Mouse (Mus musculus) MEL (cell line): ENCODE results near the gene Alpk1. TPM values are rescaled to one million over a fixed set of nuclear protein-coding genes. Genes with fewer than 3 reads are reported as not detected.

Source experiments
- DNase-seq: peaks from one replicate; pipeline ENCODE4 v3.0.0; 2011; ENCODE audit warnings: low read depth, low spot score
- H3K27ac ChIP-seq: 2 replicates; pipeline ENCODE4 v1.5.1; 2012; ENCODE audit warnings: low read depth, mild to moderate bottlenecking, control low read depth, low read length, moderate library complexity; ENCODE audit not compliant: control insufficient read depth
- H3K27me3 ChIP-seq, 2 experiments: fragments of 150-350 bp in 1 of 2; sonication (generic) in 1 of 2; 2 replicates each; pipeline ENCODE4 v1.6.1; 2012; ENCODE audit warnings: low read length in 2 of 2, mild to moderate bottlenecking in 2 of 2, improper control_type of control experiment in 1 of 2, moderate library complexity in 1 of 2; ENCODE audit not compliant: insufficient read depth in 2 of 2, control insufficient read depth in 1 of 2
- H3K36me3 ChIP-seq, 2 experiments: 2 replicates each; pipeline ENCODE4 v1.6.1; 2012 to 2014; ENCODE audit warnings: low read length in 2 of 2, improper control_type of control experiment in 1 of 2, inconsistent platforms in 1 of 2, mild to moderate bottlenecking in 1 of 2; ENCODE audit not compliant: insufficient read depth in 2 of 2, control insufficient read depth in 1 of 2
- H3K4me1 ChIP-seq, 2 experiments: fragments of 150-350 bp in 1 of 2; sonication (generic) in 1 of 2; 2 replicates each; pipeline ENCODE4 v1.6.1; 2012; ENCODE audit warnings: low read length in 2 of 2, improper control_type of control experiment in 1 of 2, mild to moderate bottlenecking in 1 of 2; ENCODE audit not compliant: insufficient read depth in 2 of 2, control insufficient read depth in 1 of 2
- H3K4me3 ChIP-seq, 2 experiments: fragments of 150-350 bp in 1 of 2; sonication (generic) in 1 of 2; 2 replicates each; pipeline ENCODE4 v1.5.1; 2012; ENCODE audit warnings: low read depth in 2 of 2, low read length in 2 of 2, mild to moderate bottlenecking in 2 of 2, moderate library complexity in 2 of 2, control low read depth in 1 of 2, improper control_type of control experiment in 1 of 2; ENCODE audit not compliant: control insufficient read depth in 1 of 2, insufficient read depth in 1 of 2
- H3K79me2 ChIP-seq: 2 replicates; pipeline ENCODE4 v1.6.1; 2012; ENCODE audit warnings: mild to moderate bottlenecking, low read length, moderate library complexity; ENCODE audit not compliant: control insufficient read depth, poor library complexity, insufficient read depth
- H3K9ac ChIP-seq: 2 replicates; pipeline ENCODE4 v1.6.1; 2012; ENCODE audit warnings: low read depth, mild to moderate bottlenecking, control low read depth, low read length, moderate library complexity; ENCODE audit not compliant: control insufficient read depth, poor library complexity, severe bottlenecking
- H3K9me3 ChIP-seq: fragments of 150-350 bp; sonication (generic); replicated peaks from 2 replicates; pipeline ENCODE4 v1.6.1; 2012; ENCODE audit warnings: mild to moderate bottlenecking, low read length, improper control_type of control experiment, moderate library complexity; ENCODE audit not compliant: insufficient read depth
- BHLHE40 ChIP-seq: IDR thresholded peaks from 2 replicates; pipeline ENCODE4 v1.6.1; 2012; ENCODE audit warnings: low read depth, mild to moderate bottlenecking, inconsistent platforms, low read length, improper control_type of control experiment, borderline replicate concordance
- EP300 ChIP-seq, 2 experiments: IDR thresholded peaks; 2 replicates each; pipeline ENCODE4 v1.6.1; 2011; ENCODE audit warnings: improper control_type of control experiment in 2 of 2, low read length in 2 of 2, low read depth in 1 of 2, mild to moderate bottlenecking in 1 of 2
- GABPA ChIP-seq: IDR thresholded peaks from 2 replicates; pipeline ENCODE4 v1.6.1; 2012; ENCODE audit warnings: low read depth, mild to moderate bottlenecking, inconsistent platforms, low read length, improper control_type of control experiment, moderate library complexity
- GATA1 ChIP-seq: IDR thresholded peaks from 2 replicates; pipeline ENCODE4 v1.6.1; 2011; ENCODE audit warnings: low read depth, low read length, improper control_type of control experiment
- HCFC1 ChIP-seq: IDR thresholded peaks from 2 replicates; pipeline ENCODE4 v1.6.1; 2012; ENCODE audit warnings: low read depth, mild to moderate bottlenecking, inconsistent platforms, low read length, improper control_type of control experiment, moderate library complexity
- JUND ChIP-seq: IDR thresholded peaks from 2 replicates; pipeline ENCODE4 v1.6.1; 2011; ENCODE audit warnings: low read depth, mild to moderate bottlenecking, improper control_type of control experiment, low read length
- MAZ ChIP-seq: IDR thresholded peaks from 2 replicates; pipeline ENCODE4 v1.6.1; 2012; ENCODE audit warnings: low read depth, mild to moderate bottlenecking, inconsistent platforms, low read length, improper control_type of control experiment
- MEF2A ChIP-seq: IDR thresholded peaks from 2 replicates; pipeline ENCODE4 v1.6.1; 2014; ENCODE audit warnings: low read depth, mild to moderate bottlenecking, inconsistent platforms, low read length, improper control_type of control experiment; ENCODE audit not compliant: poor library complexity, insufficient replicate concordance, severe bottlenecking; ENCODE audit errors: extremely low read depth
- NELFE ChIP-seq: IDR thresholded peaks from 2 replicates; pipeline ENCODE4 v1.6.1; 2011; ENCODE audit warnings: low read depth, low read length, improper control_type of control experiment
- POLR2AphosphoS2 ChIP-seq: IDR thresholded peaks from 2 replicates; pipeline ENCODE4 v1.6.1; 2011; ENCODE audit warnings: low read length, improper control_type of control experiment
- SIN3A ChIP-seq: IDR thresholded peaks from 2 replicates; pipeline ENCODE4 v1.6.1; 2012; ENCODE audit warnings: low read length, improper control_type of control experiment, inconsistent platforms
- TAL1 ChIP-seq: IDR thresholded peaks from 2 replicates; pipeline ENCODE4 v1.6.1; 2012; ENCODE audit warnings: mild to moderate bottlenecking, inconsistent platforms, low read length, moderate library complexity, mixed read lengths
- TCF12 ChIP-seq: IDR thresholded peaks from 2 replicates; pipeline ENCODE4 v1.6.1; 2014; ENCODE audit warnings: low read depth, mild to moderate bottlenecking, inconsistent platforms, low read length, improper control_type of control experiment, moderate library complexity
- UBTF ChIP-seq: IDR thresholded peaks from 2 replicates; pipeline ENCODE4 v1.6.1; 2012; ENCODE audit warnings: low read depth, mild to moderate bottlenecking, inconsistent platforms, low read length, improper control_type of control experiment, moderate library complexity, borderline replicate concordance; ENCODE audit not compliant: insufficient read depth
- ZKSCAN1 ChIP-seq: IDR thresholded peaks from 2 replicates; pipeline ENCODE4 v1.6.1; 2012; ENCODE audit warnings: low read depth, mild to moderate bottlenecking, inconsistent platforms, low read length, improper control_type of control experiment, moderate library complexity
- ZNF384 ChIP-seq: IDR thresholded peaks from 2 replicates; pipeline ENCODE4 v1.6.1; 2012; ENCODE audit warnings: low read depth, mild to moderate bottlenecking, inconsistent platforms, low read length, improper control_type of control experiment
- polyA plus RNA-seq, 2 experiments: library from polyadenylated mRNA; stranded (reverse) in 1 of 2; unstranded in 1 of 2; fragments of >175 nt in 1 of 2; fragments of >200 nt in 1 of 2; gene quantifications; 2 replicates each; pipeline versions ENCODE4 v1.2.1 to v1.2.4; 2012; ENCODE audit warnings: low replicate concordance in 2 of 2, low read depth in 1 of 2; ENCODE audit not compliant: insufficient read length in 2 of 2, insufficient read depth in 1 of 2, missing spikeins in 1 of 2
- total RNA-seq: library from RNA; depleted of rRNA; stranded (reverse); fragments of 300-350 nt; gene quantifications from 2 replicates; pipeline ENCODE4 v1.2.3, GENCODE M21; 2012

Gene Alpk1
- total and polyA plus RNA-seq, 3 experiments, result 1.8 to 2.4 TPM; not detected in 1

DNA sequence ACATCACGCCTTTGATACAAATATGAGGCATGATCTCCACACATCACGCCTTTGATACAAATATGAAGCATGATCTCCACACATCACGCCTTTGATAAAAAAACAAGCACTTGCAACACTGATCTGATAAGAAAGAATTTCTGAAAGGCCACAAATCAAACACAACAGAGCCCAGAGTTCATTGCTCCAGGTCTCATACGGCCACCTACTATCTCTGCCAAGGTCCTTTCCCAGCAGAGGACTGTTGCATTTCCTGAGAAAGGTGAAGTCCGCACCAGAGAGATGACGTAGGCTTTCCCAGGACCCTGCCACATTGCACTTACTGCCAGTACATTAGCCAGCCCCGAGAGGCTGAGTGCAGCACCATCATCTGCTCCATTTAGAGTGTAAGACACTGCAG, 28.8 kb upstream of the Alpk1 start:
- H3K9ac ChIP-seq, result no peak overlapping the region
- H3K4me3 ChIP-seq, result no peak overlapping the region
- DNase-seq, result no peak
- no peaks in the 10 kb centered on the region for H3K4me1 ChIP-seq
- no peaks in the 10 kb centered on the region for H3K79me2 ChIP-seq
- no peak overlapping the region for H3K27ac ChIP-seq
- TF ChIP-seq MAZ (no peak), TCF12 (no peak), TAL1 (no peak), UBTF (no peak), SIN3A (no peak), BHLHE40 (no peak), ZNF384 (no peak), HCFC1 (no peak), ZKSCAN1 (no peak), JUND (no peak), MEF2A (no peak)
- H3K9me3 ChIP-seq, result no peaks in the 10 kb centered on the region
- H3K36me3 ChIP-seq, result peaks cover 0 to 15% of the 10 kb centered on the region in 2 experiments; a peak in 3 of 4 replicates
- H3K27me3 ChIP-seq, result no peaks in the 10 kb centered on the region

GRCm38 (mm10) chr3:127807846-127808245, 27.5 kb upstream of the Alpk1 start:
- peaks cover 0 to 13% of the 10 kb centered on the region in 2 experiments; a peak in 3 of 4 replicates for H3K36me3 ChIP-seq

DNA sequence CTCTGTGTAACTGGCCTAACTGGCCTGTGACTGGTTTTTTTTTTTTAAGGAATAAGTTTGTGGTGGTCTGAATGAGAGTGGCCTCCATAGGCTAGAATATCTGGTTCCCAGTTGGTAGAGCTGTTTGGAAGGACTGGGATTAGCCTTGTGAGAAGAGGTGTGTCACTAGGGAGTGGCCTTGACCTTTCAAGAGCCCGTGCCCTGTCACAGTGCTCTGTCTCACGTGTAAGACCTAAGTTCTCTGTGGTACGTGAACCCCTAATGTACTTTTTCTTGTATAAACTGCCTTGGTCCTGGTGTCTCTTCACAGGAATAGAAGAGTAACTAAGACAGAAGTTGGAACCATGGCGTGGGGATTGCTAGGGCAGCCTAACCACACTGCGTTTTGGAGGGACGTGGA, 25.7 kb upstream of the Alpk1 start:
- Histone ChIP-seq H3K27ac (no peak overlapping the region), H3K36me3 (peaks cover 0 to 3% of the 10 kb centered on the region in 2 experiments; a peak in 3 of 4 replicates), H3K79me2 (no peaks in the 10 kb centered on the region), H3K4me1 (no peaks in the 10 kb centered on the region), H3K4me3 (no peak overlapping the region), H3K9ac (no peak overlapping the region), H3K9me3 (no peaks in the 10 kb centered on the region), H3K27me3 (no peaks in the 10 kb centered on the region)
- no peak for TF ChIP-seq EP300 (IDR thresholded peaks at IDR 0.05; ENCODE audit: low read depth in 1 of 2, low read length in 2 of 2)
- TF ChIP-seq GATA1, result no peak
- no peak for TF ChIP-seq POLR2AphosphoS2
- TF ChIP-seq NELFE, result no peak
- no peak for DNase-seq

More at GRCm38 (mm10) chr3:127807846-127808245, 27.5 kb upstream of the Alpk1 start:
- no peaks in the 10 kb centered on the region for H3K4me1 ChIP-seq
- no peak overlapping the region for H3K27ac ChIP-seq
- H3K9me3 ChIP-seq, result no peaks in the 10 kb centered on the region
- TF ChIP-seq GABPA, result no peak
- no peaks in the 10 kb centered on the region for H3K27me3 ChIP-seq
- H3K79me2 ChIP-seq, result no peaks in the 10 kb centered on the region
- no peak for DNase-seq
- H3K4me3 ChIP-seq, result no peak overlapping the region
- no peak overlapping the region for H3K9ac ChIP-seq
